Mouse (Mus musculus) heart, embryonic 16.5 days (tissue): ENCODE results near the gene Lipn. TPM values are rescaled to one million over a fixed set of nuclear protein-coding genes. Genes with fewer than 3 reads are reported as not detected.

ENCODE experiments used
- ATAC-seq: fragments of 200-750 bp; cut with Nextera tagmentation; replicated peaks from 2 replicates; pipeline ENCODE4 v1.8.0; 2017; ENCODE audit warnings: moderate number of reproducible peaks; ENCODE audit not compliant: insufficient read depth, low FRiP score; ENCODE audit errors: extremely low read depth
- H3K27ac ChIP-seq: fragments of 300-500 bp; sonication (generic); 2 replicates; pipeline ENCODE4 v1.5.1; 2014; ENCODE audit warnings: mild to moderate bottlenecking, low read length, control low read depth, moderate library complexity
- H3K27me3 ChIP-seq: fragments of 300-500 bp; sonication (generic); 2 replicates; pipeline ENCODE4 v1.6.1; 2014; ENCODE audit warnings: low read length, mixed read lengths; ENCODE audit not compliant: control insufficient read depth, insufficient read depth
- H3K36me3 ChIP-seq: fragments of 300-500 bp; sonication (generic); 2 replicates; pipeline ENCODE4 v1.6.1; 2014; ENCODE audit not compliant: control insufficient read depth, insufficient read depth
- H3K4me1 ChIP-seq: fragments of 300-500 bp; sonication (generic); 2 replicates; pipeline ENCODE4 v1.6.1; 2014; ENCODE audit warnings: low read length, mixed read lengths; ENCODE audit not compliant: control insufficient read depth, insufficient read depth
- H3K4me2 ChIP-seq: fragments of 300-500 bp; sonication (generic); 2 replicates; pipeline ENCODE4 v1.6.1; 2014; ENCODE audit warnings: low read depth, mild to moderate bottlenecking, control low read depth, low read length
- H3K4me3 ChIP-seq: fragments of 300-500 bp; sonication (generic); 2 replicates; pipeline ENCODE4 v1.5.1; 2014; ENCODE audit warnings: mild to moderate bottlenecking, control low read depth, low read length
- H3K9ac ChIP-seq: fragments of 300-500 bp; sonication (generic); 2 replicates; pipeline ENCODE4 v1.6.1; 2014; ENCODE audit warnings: low read length, control low read depth
- H3K9me3 ChIP-seq: fragments of 300-500 bp; sonication (generic); replicated peaks from 2 replicates; pipeline ENCODE4 v1.6.1; 2016; ENCODE audit warnings: low read length; ENCODE audit not compliant: control insufficient read depth
- WGBS: fragments of 180-500 bp; shearing (Covaris S2); extraction: QIAGEN DNeasy Blood & Tissue Kit; methylation state at CpG from one replicate; pipeline ENCODE4 v1.1.7; 2014; 5-methylcytosine and 5-hydroxymethylcytosine counted together
- microRNA-seq: library from miRNA; unstranded; fragments of <30 nt; microRNA quantifications from one replicate; pipeline ENCODE4, GENCODE M21; 2017
- polyA plus RNA-seq: library from polyadenylated mRNA; unstranded; fragments of >200 nt; fragmentation: Nextera tagmentation; extraction: Ambion mirVana; gene quantifications from 2 replicates; pipeline ENCODE4 v1.2.1, GENCODE M21; 2015

Gene Lipn
- polyA plus RNA-seq, 1 experiment from 2014 or later, result not detected

GRCm38 (mm10) chr19:34119653-34120052 is 52.5 kb downstream of the Lipn start:
- Histone ChIP-seq H3K4me3 (no peak overlapping the region), H3K27me3 (no peaks in the 10 kb centered on the region), H3K9me3 (no peaks in the 10 kb centered on the region), H3K27ac (no peak overlapping the region), H3K4me1 (no peaks in the 10 kb centered on the region), H3K9ac (no peak overlapping the region), H3K4me2 (no peak overlapping the region), H3K36me3 (no peaks in the 10 kb centered on the region)
- 49% methylated on average over 4 of the region's 4 CpGs for WGBS
- ATAC-seq, result no peak

- no peaks in the 10 kb centered on the region for H3K9me3 ChIP-seq
- no peak overlapping the region for H3K27ac ChIP-seq
- no peaks in the 10 kb centered on the region for H3K4me1 ChIP-seq
- no peak for ATAC-seq
- 46% methylated on average over 3 of the region's 3 CpGs for WGBS
- H3K4me3 ChIP-seq, result no peak overlapping the region
- H3K9ac ChIP-seq, result no peak overlapping the region
- no peaks in the 10 kb centered on the region for H3K27me3 ChIP-seq
- H3K4me2 ChIP-seq, result no peak overlapping the region
- H3K36me3 ChIP-seq, result no peaks in the 10 kb centered on the region
Measured at GRCm38 (mm10) chr19:34120107-34120731, 53.1 kb downstream of the Lipn start.

Small RNA genes lying within 50 kb of the gene (microRNA-seq; reads per million reads assigned to microRNA genes)
- not detected for gene Gm23334

Other genes with a start within 250 kb of the Lipn start
- not detected in 2 replicates for gene Lipf, start 106.2 kb upstream of the Lipn start, polyA plus RNA-seq
- gene Lipk, start 59.1 kb upstream of the Lipn start, polyA plus RNA-seq, result not detected in 2 replicates
- 0.10 and 0.30 TPM in 2 replicates for gene Lipm, start 33.6 kb downstream of the Lipn start, polyA plus RNA-seq
- gene Ankrd22, start 98.7 kb downstream of the Lipn start, polyA plus RNA-seq, result 0.09 and 0.79 TPM in 2 replicates
- 10.0 and 10.6 TPM in 2 replicates for gene Stambpl1, start 124.9 kb downstream of the Lipn start, polyA plus RNA-seq
- gene Acta2, start 188.2 kb downstream of the Lipn start, polyA plus RNA-seq, result 1,155 and 1,297 TPM in 2 replicates
- gene Fas, start 223.3 kb downstream of the Lipn start, polyA plus RNA-seq, result 5.8 and 6.6 TPM in 2 replicates